Mouse (Mus musculus) hindbrain, embryonic 11.5 days (tissue): ENCODE results near the gene Odf4. TPM values are rescaled to one million over a fixed set of nuclear protein-coding genes. Genes with fewer than 3 reads are reported as not detected.

Experiments used
- ATAC-seq: fragments of 200-750 bp; cut with Nextera tagmentation; 2 replicates; pipeline ENCODE4 v1.8.0; 2017; ENCODE audit warnings: mild to moderate bottlenecking, moderate TSS enrichment, moderate library complexity; ENCODE audit not compliant: low FRiP score
- DNase-seq: peaks from one replicate; pipeline ENCODE4 v3.0.0-alpha.2; 2015; ENCODE audit warnings: low spot score
- H3K27ac ChIP-seq: fragments of 300-500 bp; sonication (generic); 2 replicates; pipeline ENCODE4 v1.5.1; 2014; ENCODE audit warnings: mild to moderate bottlenecking, low read depth, low read length
- H3K27me3 ChIP-seq: fragments of 300-500 bp; sonication (generic); 2 replicates; pipeline ENCODE4 v1.6.1; 2014; ENCODE audit warnings: mild to moderate bottlenecking, low read length, moderate library complexity, mixed read lengths; ENCODE audit not compliant: control insufficient read depth, insufficient read depth
- H3K36me3 ChIP-seq: fragments of 300-500 bp; sonication (generic); 2 replicates; pipeline ENCODE4 v1.6.1; 2014; ENCODE audit warnings: mild to moderate bottlenecking, low read length, moderate library complexity, mixed read lengths; ENCODE audit not compliant: control insufficient read depth, insufficient read depth
- H3K4me1 ChIP-seq: fragments of 300-500 bp; sonication (generic); replicated peaks from 2 replicates; pipeline ENCODE4 v1.6.1; 2014; ENCODE audit warnings: low read length, mixed read lengths; ENCODE audit not compliant: control insufficient read depth, insufficient read depth
- H3K4me2 ChIP-seq: fragments of 300-500 bp; sonication (generic); replicated peaks from 2 replicates; pipeline ENCODE4 v1.6.1; 2014; ENCODE audit warnings: mild to moderate bottlenecking, low read depth, low read length
- H3K4me3 ChIP-seq: fragments of 300-500 bp; sonication (generic); 2 replicates; pipeline ENCODE4 v1.5.1; 2014; ENCODE audit warnings: low read depth, low read length
- H3K9ac ChIP-seq: fragments of 300-500 bp; sonication (generic); 2 replicates; pipeline ENCODE4 v1.6.1; 2014; ENCODE audit warnings: low read depth, low read length
- H3K9me3 ChIP-seq: fragments of 300-500 bp; sonication (generic); 2 replicates; pipeline ENCODE4 v1.6.1; 2016; ENCODE audit warnings: low read length; ENCODE audit not compliant: control insufficient read depth
- WGBS: fragments of 180-500 bp; shearing (Covaris S2); extraction: QIAGEN DNeasy Blood & Tissue Kit; methylation state at CpG from one replicate; pipeline ENCODE4 v1.1.7; 2014; 5-methylcytosine and 5-hydroxymethylcytosine counted together
- polyA plus RNA-seq: library from polyadenylated mRNA; unstranded; fragments of >200 nt; fragmentation: Nextera tagmentation; extraction: Ambion mirVana; gene quantifications from 2 replicates; pipeline ENCODE4 v1.2.1, GENCODE M21; 2014

Gene Odf4
- polyA plus RNA-seq, 1 experiment from 2014 or later = 0.15 TPM

DNA sequence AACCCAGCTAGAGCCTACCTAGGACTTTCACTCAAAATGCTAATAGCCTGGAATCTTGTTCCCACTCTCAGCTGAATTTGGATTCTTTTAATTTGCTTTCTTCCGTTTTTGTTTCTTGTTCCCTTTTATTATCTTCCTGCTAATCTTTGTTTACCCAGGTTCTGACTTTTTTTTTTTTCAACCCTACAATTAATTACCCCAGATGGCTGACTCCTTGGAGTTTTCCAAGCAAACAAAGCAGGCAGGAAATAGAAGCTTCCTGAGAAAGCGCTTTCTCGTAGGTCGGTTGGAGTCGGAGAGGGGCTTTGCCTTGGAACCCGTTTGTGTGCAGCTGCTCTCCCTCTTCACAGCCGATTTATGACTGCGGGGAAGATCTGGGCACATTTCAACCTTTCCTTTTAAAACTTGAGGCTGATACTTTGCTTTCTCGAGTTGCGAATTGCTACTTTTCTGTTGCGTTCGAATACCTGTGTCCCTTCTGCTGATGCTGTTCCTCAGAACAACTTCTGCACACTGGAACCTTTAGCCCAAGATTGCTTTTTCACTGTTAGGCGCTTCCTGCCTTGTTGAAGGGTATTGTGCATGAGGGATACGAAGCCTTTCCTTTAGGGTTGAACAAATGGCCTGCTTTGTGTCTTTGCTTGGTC is 15.2 kb downstream of the Odf4 start:
- no peak for DNase-seq
- Histone ChIP-seq H3K27ac (no peak overlapping the region), H3K4me1 (no peaks in the 10 kb centered on the region), H3K36me3 (no peaks in the 10 kb centered on the region), H3K27me3 (no peaks in the 10 kb centered on the region), H3K4me3 (no peak overlapping the region), H3K4me2 (no peak overlapping the region), H3K9me3 (no peaks in the 10 kb centered on the region), H3K9ac (no peak overlapping the region)
- WGBS = 74% methylated on average over 14 of the region's 14 CpGs
- ATAC-seq = no peak

DNA sequence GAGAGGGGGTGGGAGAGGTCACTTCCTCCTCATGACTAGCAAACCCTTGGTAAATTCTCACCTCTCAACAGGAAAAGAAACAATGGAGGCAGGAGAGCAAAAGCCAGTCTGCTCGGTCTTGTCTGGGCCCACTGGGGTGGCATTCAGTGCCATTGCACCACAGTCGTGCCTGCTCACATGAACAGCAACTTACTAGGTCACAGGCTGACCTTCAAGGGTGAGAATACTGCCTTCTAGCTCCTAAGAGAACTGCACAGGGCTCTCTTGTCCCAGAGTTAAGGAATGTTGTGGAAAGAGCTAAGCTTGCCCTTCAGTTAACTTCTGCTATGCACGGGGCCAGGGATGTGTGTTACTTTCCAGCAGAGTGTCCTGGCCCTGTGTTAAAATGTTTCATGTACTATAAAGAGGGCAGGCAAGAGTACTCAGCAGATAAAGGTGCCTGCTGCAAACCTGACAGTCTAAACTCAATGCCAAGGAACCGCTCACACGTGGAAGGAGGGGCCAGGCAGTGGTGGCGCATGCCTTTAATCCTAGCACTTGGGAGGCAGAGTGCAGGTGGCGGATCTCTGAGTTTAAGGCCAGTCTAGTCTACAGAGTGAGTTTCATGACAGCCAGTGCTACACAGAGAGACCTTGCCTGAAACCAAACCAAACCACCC is 17.9 kb downstream of the Odf4 start:
- Histone ChIP-seq H3K36me3 (peaks cover 6% of the 10 kb centered on the region; the same call in 1 of the 2 replicates), H3K9ac (no peak overlapping the region), H3K4me3 (no peak overlapping the region), H3K27ac (no peak overlapping the region), H3K27me3 (no peaks in the 10 kb centered on the region), H3K4me2 (no peak overlapping the region), H3K9me3 (no peaks in the 10 kb centered on the region), H3K4me1 (no peaks in the 10 kb centered on the region)
- ATAC-seq = no peak
- WGBS = 53% methylated on average over 7 of the region's 7 CpGs
- no peak for DNase-seq

DNA sequence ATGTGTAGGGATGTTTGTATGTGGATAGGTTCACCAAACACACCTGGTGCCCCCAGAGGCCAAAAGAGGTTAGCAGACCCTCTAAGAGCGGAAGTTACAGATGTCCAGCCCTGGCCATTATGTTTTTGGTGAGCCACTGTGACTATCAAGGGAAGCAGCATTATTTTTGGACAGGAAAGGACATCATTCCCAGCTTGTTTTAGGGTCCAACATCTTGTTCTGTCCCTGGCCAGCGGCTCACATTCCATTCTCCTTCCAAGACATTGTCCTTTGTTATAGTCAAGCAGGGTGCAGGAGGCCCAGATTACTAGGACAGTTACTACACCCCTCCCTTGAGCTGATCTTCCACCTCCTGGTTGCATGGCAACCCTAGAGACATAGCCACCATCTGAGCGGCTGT is 19.6 kb downstream of the Odf4 start:
- H3K36me3 ChIP-seq = peaks cover 8% of the 10 kb centered on the region; the same call in 1 of the 2 replicates
- WGBS = 71% methylated on average over 3 of the region's 3 CpGs
- DNase-seq = no peak

DNA sequence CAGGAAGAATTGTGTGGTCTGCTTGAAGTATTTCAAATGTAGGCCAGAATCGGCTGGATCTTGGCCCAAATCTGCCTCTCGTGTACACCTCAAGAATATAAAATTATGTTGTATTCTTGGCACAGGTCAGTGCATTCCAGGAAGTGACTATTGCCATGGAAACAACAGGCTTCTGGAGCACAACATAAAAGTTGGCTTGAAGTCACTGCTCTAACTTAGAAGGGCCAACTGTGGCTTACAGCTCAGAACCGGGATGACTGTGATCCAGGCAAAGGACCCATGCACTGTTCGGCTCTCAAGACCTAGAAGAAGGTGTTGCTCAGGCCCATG is 20.5 kb downstream of the Odf4 start:
- Histone ChIP-seq H3K36me3 (peaks cover 8% of the 10 kb centered on the region; the same call in 1 of the 2 replicates), H3K4me1 (no peaks in the 10 kb centered on the region; the same call in 1 of the 2 replicates), H3K27ac (no peak overlapping the region), H3K9ac (no peak overlapping the region), H3K27me3 (no peaks in the 10 kb centered on the region), H3K4me2 (no peak overlapping the region), H3K9me3 (no peaks in the 10 kb centered on the region), H3K4me3 (no peak overlapping the region)
- ATAC-seq (no peak), DNase-seq (no peak)
- 86% methylated on average over 4 of the region's 4 CpGs for WGBS

More for the DNA sequence above, 19.6 kb downstream of the Odf4 start:
- Histone ChIP-seq H3K4me1 (no peaks in the 10 kb centered on the region; the same call in 1 of the 2 replicates), H3K27ac (no peak overlapping the region), H3K4me2 (no peak overlapping the region), H3K9ac (no peak overlapping the region), H3K4me3 (no peak overlapping the region), H3K9me3 (no peaks in the 10 kb centered on the region), H3K27me3 (no peaks in the 10 kb centered on the region)
- ATAC-seq = no peak

DNA sequence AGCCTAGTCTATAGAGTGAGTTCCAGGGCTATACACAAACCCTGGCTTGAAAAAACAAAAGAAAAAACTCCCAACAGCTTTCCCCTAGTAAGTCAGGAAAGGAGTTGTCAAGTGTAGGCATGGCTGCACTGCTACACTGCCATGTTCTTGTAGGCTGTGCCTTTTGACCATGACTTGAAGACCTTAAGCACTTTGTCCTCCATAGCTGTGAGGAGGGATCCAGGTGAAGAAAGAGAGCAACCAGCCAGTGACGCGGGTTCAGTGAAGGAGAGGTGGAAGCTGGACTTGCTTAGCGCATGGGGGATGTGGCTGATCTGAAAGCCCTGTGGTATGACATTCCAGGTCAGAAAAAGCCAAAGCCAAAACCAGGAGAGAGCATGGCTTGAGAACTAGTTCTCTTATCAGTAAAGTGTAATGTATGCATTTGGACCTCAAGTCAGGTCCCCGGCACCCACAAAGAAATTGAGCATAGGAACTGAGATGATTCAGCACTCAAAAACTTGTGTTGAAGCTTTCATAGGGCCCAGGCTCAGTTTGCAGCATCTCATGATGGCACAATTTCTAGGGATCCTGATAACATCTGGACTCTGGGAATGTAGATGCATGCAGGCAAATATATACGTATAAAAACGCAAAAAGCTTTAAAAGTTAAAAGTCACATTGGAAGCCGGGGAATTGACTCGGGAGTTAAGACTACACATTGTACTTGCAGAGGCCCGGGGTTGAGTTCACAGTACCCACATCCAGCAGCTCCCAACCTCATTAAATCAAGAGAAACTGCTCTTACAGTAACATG is 21.0 kb downstream of the Odf4 start:
- Histone ChIP-seq H3K27me3 (no peaks in the 10 kb centered on the region), H3K9me3 (no peaks in the 10 kb centered on the region), H3K4me3 (no peak overlapping the region), H3K9ac (no peak overlapping the region), H3K36me3 (peaks cover 8% of the 10 kb centered on the region; the same call in 1 of the 2 replicates), H3K4me2 (no peak overlapping the region), H3K4me1 (no peaks in the 10 kb centered on the region; the same call in 1 of the 2 replicates), H3K27ac (no peak overlapping the region)
- 90% methylated on average over 9 of the region's 9 CpGs for WGBS
- no peak for ATAC-seq
- DNase-seq = no peak

DNA sequence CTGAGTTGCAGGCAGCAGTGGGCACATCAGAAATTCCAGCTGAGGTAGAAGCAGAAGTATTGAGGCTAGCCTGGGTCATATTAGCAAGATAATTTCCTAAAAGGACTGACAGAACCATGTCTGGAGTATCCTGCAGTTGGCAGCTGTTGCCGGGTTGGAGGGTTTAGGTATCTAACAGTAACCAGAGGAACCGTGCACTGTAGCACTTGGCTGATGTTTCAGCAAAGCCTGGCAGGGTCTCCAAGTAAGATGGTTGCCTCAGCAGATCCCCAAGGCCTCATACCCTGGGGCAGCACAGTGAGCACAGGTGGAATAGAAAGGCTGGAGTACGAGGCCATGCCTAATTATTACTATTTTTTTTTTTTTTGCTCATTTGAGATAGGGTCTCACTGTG is 21.7 kb downstream of the Odf4 start:
- DNase-seq (no peak), ATAC-seq (no peak)
- H3K9ac ChIP-seq = no peak overlapping the region
- H3K9me3 ChIP-seq = no peaks in the 10 kb centered on the region
- H3K27ac ChIP-seq = no peak overlapping the region
- peaks cover 8% of the 10 kb centered on the region; the same call in 1 of the 2 replicates for H3K36me3 ChIP-seq
- H3K4me3 ChIP-seq = no peak overlapping the region
- no peak overlapping the region for H3K4me2 ChIP-seq
- H3K4me1 ChIP-seq = no peaks in the 10 kb centered on the region; the same call in 1 of the 2 replicates
- H3K27me3 ChIP-seq = no peaks in the 10 kb centered on the region
- WGBS = 91% methylated on average over 3 of the region's 3 CpGs

DNA sequence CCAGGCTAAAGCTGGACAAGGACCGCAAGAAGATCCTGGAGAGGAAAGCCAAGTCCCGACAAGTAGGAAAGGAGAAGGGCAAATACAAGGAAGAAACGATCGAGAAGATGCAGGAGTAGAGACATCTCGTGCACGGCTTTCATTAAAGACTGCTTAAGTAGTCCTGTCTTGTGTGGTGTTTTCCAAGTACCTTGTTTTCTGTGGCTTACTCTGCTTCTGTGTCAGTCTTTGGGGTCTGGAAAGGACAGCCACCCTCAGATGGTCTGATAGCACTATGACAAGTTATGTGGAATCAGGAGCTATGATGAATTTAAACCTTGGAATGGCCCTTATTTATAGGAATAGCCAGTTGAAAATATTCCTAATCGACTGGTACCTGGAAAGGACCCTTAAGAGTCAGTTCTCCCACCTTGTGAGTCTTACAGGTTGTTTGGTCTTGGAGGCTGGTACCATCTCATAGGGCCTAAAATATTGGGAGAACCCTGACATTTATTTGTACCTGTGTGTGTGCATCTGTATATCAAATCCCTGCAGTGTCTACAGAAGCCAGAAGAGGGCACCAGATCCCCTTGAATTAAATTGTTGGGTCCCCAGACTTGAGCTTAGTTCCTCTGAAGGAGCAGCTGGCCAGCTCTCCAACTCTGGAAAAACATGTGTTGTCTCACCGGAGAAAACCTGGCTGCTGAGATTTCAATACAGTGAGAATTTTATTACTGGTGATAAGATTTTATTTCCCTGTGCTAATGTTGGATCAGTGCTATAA is 22.3 kb downstream of the Odf4 start:
- Histone ChIP-seq H3K4me2 (no peak overlapping the region), H3K27ac (no peak overlapping the region), H3K4me1 (no peaks in the 10 kb centered on the region; the same call in 1 of the 2 replicates), H3K4me3 (no peak overlapping the region), H3K36me3 (peaks cover 8% of the 10 kb centered on the region; the same call in 1 of the 2 replicates), H3K27me3 (no peaks in the 10 kb centered on the region), H3K9ac (no peak overlapping the region), H3K9me3 (no peaks in the 10 kb centered on the region)
- DNase-seq = peak; percentile 88
- ATAC-seq = no peak
- WGBS = 95% methylated on average over 8 of the region's 8 CpGs

DNA sequence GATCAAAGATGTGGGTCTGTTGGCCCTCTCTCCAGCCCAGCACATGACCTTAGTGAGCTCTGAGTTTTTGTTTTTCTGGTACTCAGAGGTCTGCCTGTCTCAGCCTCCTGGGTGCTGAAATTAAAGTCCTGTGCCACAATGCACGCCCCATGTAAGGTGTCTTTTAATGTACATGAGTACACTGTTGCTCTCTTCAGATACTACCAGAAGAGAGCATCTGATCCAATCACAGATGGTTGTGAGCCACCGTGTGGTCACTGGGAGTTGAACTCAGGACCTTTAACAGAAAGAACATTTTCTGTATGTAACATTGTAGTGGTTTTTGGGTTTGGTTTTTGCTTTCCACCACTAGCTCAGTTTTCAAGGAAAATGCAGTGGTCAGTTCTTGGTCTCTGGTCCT is 23.1 kb downstream of the Odf4 start:
- no peak for ATAC-seq
- Histone ChIP-seq H3K9me3 (no peaks in the 10 kb centered on the region), H3K36me3 (peaks cover 8% of the 10 kb centered on the region; the same call in 1 of the 2 replicates), H3K27me3 (no peaks in the 10 kb centered on the region), H3K4me3 (no peak overlapping the region), H3K27ac (no peak overlapping the region), H3K9ac (no peak overlapping the region), H3K4me1 (no peaks in the 10 kb centered on the region; the same call in 1 of the 2 replicates), H3K4me2 (no peak overlapping the region)
- 88% methylated on average over 2 of the region's 2 CpGs for WGBS
- DNase-seq = no peak
